Mouse (Mus musculus) thymus, postnatal 0 days (tissue): ENCODE results near the gene Fosl1. TPM values are rescaled to one million over a fixed set of nuclear protein-coding genes. Genes with fewer than 3 reads are reported as not detected.

Source experiments
- polyA plus RNA-seq: library from polyadenylated mRNA; unstranded; fragments of >200 nt; fragmentation: Nextera tagmentation; extraction: Ambion mirVana; gene quantifications from 2 replicates; pipeline ENCODE4 v1.2.1, GENCODE M21; 2015

The Fosl1 gene
- polyA plus RNA-seq, 1 experiment from 2014 or later: 0.47 TPM

Other genes with a start within 250 kb of the Fosl1 start
- 8.3 and 9.8 TPM in 2 replicates for gene Pacs1, start 174.4 kb upstream of the Fosl1 start, polyA plus RNA-seq
- gene Sf3b2, start 152.1 kb upstream of the Fosl1 start, polyA plus RNA-seq: 294 and 319 TPM in 2 replicates
- 0.36 and 0.44 TPM in 2 replicates for gene Gal3st3, start 149.2 kb upstream of the Fosl1 start, polyA plus RNA-seq
- gene Catsper1, start 111.8 kb upstream of the Fosl1 start, polyA plus RNA-seq: not detected in 2 replicates
- gene Cst6, start 98.0 kb upstream of the Fosl1 start, polyA plus RNA-seq: 29.1 and 30.5 TPM in 2 replicates
- gene Eif1ad, start 80.8 kb upstream of the Fosl1 start, polyA plus RNA-seq: 51.1 and 59.4 TPM in 2 replicates
- 590 and 607 TPM in 2 replicates for gene Banf1, start 80.4 kb upstream of the Fosl1 start, polyA plus RNA-seq
- gene Sart1, start 58.8 kb upstream of the Fosl1 start, polyA plus RNA-seq: 73.4 and 84.2 TPM in 2 replicates
- 1.9 TPM in 2 replicates for gene Tsga10ip, start 45.0 kb upstream of the Fosl1 start, polyA plus RNA-seq
- gene Drap1, start 22.6 kb upstream of the Fosl1 start, polyA plus RNA-seq: 217 and 222 TPM in 2 replicates
- 51.5 and 54.4 TPM in 2 replicates for gene AI837181, start 22.4 kb upstream of the Fosl1 start, polyA plus RNA-seq
- 7.3 and 8.2 TPM in 2 replicates for gene Ccdc85b, start 10.3 kb downstream of the Fosl1 start, polyA plus RNA-seq
- 104 and 112 TPM in 2 replicates for gene Fibp, start 13.1 kb downstream of the Fosl1 start, polyA plus RNA-seq
- gene Ctsw, start 21.0 kb downstream of the Fosl1 start, polyA plus RNA-seq: 42.8 and 43.0 TPM in 2 replicates
- 26.5 and 27.9 TPM in 2 replicates for gene Efemp2, start 26.4 kb downstream of the Fosl1 start, polyA plus RNA-seq
- gene Mus81, start 40.9 kb downstream of the Fosl1 start, polyA plus RNA-seq: 58.6 and 63.5 TPM in 2 replicates
- 3,590 and 4,042 TPM in 2 replicates for gene Cfl1, start 42.9 kb downstream of the Fosl1 start, polyA plus RNA-seq
- 0.13 and 0.44 TPM in 2 replicates for gene 1700020D05Rik, start 56.2 kb downstream of the Fosl1 start, polyA plus RNA-seq
- 9.9 and 10.8 TPM in 2 replicates for gene Snx32, start 63.0 kb downstream of the Fosl1 start, polyA plus RNA-seq
- gene Ovol1, start 113.1 kb downstream of the Fosl1 start, polyA plus RNA-seq: 1.9 TPM in 2 replicates
- gene Ap5b1, start 120.5 kb downstream of the Fosl1 start, polyA plus RNA-seq: 8.9 and 9.8 TPM in 2 replicates
- gene Rnaseh2c, start 154.3 kb downstream of the Fosl1 start, polyA plus RNA-seq: 127 and 157 TPM in 2 replicates
- 65.3 and 73.8 TPM in 2 replicates for gene Kat5, start 162.7 kb downstream of the Fosl1 start, polyA plus RNA-seq
- 50.0 and 56.2 TPM in 2 replicates for gene Rela, start 189.9 kb downstream of the Fosl1 start, polyA plus RNA-seq
- 37.4 and 39.2 TPM in 2 replicates for gene Sipa1, start 216.2 kb downstream of the Fosl1 start, polyA plus RNA-seq
- 25.7 and 29.2 TPM in 2 replicates for gene Map3k11, start 241.2 kb downstream of the Fosl1 start, polyA plus RNA-seq
- gene Pcnx3, start 241.4 kb downstream of the Fosl1 start, polyA plus RNA-seq: 13.7 and 19.4 TPM in 2 replicates